Mouse (Mus musculus) liver, adult (tissue): ENCODE measurements around the gene Hoxb6.

ENCODE experiments used
- GATA4 ChIP-seq: IDR thresholded peaks from 2 replicates; pipeline ENCODE4 v1.6.1; 2014; ENCODE audit warnings: mild to moderate bottlenecking, low read length; ENCODE audit not compliant: insufficient replicate concordance

The Hoxb6 gene

DNA sequence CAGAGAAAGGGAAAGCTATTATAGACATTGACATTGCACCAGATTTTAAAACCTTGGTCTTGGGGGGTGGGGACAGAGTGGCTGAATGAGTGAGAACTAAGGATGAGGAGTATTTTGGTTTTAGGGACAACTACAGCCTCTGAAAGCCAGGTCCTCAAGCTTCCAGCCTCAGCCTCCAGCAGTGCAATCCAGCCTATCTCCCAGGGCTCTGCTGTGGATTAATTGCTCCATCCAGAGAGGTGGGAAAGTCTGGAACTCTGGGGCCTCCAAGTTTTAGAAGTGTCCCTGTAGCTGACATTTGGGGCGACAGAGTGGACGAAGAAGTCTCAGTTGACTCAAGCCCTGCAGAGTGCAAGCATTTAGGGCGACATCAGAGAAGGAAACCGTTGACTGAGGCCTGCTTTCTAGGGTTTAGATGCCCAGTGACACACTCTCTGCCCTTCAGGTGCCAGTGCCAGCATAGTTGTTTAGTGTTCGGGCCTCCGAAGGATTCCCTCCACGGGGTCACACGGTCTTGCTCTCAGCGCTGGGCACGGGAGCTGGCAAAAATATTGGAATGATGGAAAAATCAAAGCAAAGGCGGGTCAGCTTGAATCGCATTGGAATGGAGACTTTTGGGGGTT lies 21.6 kb downstream of the Hoxb6 start:
- TF ChIP-seq GATA4: no peak

GRCm38 (mm10) chr11:96314671-96315343 lies 22.5 kb downstream of the Hoxb6 start:
- TF ChIP-seq GATA4: no peak

DNA sequence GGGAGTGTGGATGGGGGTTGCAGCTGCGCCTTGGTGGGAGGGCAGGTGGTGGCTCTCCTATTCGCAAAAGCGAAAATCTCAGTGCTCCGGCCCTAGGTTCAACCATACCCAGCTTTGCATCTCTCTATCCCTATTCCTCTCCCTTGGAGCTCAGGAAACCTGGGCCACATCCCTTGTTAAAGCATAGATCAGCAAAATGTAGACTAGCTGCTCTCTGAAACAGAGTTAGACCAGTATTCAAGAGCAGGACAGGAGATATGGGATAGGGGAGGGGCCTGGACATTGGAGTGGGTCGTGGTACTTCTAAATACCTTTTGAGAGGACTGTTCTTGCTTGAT lies 23.0 kb downstream of the Hoxb6 start:
- no peak for TF ChIP-seq GATA4

DNA sequence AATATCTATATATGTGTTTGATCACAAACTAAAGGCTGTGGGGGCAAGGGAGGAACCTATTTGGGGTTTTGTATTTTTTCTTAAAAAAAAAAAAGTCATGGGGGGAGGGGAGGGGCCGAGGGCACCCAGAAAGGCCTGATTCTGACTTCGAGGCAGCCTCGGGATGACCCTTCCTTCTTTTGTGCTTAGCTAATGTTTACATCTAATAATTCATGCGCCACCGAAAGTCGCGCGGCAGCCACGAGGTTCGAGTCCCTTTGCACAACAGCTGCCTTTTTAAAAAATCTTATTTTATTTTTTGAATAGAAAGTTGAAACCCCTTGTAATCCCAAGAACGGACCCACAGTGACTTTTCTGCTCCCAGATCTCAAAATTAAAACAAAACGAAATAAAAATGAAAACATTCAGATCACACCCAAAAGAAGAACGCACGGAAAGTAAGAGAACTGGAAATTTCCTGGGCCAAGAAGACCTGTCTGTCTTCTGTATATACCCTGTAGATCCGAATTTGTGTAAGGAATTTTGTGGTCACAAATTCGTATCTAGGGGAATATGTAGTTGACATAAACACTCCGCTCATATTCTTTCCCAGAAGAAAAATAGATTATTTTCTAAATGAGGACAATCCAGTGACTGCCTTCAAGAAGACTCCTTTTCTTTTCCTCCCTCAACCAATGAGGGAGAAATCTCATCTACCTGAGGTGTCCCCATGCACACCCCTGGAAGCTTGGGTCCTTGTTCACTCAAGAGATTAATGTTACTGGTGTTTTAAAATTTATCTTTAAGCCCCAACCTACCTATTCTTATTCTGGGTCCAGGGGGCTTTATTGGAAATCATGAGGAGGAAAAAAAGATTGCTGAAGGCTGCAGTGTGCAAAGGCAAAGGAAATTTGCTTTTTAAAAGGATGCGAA lies 24.7 kb downstream of the Hoxb6 start:
- no peak for TF ChIP-seq GATA4

- TF ChIP-seq GATA4: no peak
These were observed 25.5 kb downstream of the Hoxb6 start, which contains the start of gene Hoxb4 for GRCm38 (mm10) chr11:96317608-96318367. TSS of gene Hoxb4 (plus strand) at chr11:96318267.

DNA sequence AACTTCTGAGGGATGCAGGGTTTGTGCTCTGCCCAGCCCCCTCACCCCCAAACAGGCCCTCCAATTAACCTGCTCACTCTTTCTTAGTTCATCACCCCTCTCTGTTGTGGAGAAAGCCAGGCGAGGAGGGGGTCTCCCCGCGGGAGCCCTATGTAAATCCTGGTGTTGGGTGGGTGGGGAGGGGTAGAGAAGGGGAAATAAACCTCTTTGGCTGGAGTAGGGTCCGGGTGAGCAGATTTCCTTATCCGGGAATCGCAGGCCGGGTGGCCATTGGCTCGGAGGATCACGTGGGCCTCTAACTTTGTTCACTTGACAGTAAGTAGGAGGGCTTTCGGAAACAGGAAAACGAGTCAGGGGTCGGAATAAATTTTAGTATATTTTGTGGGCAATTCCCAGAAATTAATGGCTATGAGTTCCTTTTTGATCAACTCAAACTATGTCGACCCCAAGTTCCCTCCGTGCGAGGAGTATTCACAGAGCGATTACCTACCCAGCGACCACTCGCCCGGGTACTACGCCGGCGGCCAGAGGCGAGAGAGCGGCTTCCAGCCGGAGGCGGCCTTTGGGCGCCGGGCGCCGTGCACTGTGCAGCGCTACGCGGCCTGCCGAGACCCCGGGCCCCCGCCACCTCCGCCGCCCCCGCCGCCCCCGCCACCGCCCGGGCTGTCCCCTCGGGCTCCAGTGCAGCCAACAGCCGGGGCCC lies 26.2 kb downstream of the Hoxb6 start:
- TF ChIP-seq GATA4: no peak

- no peak for TF ChIP-seq GATA4
These were observed 27.0 kb downstream of the Hoxb6 start for GRCm38 (mm10) chr11:96319071-96319902.

DNA sequence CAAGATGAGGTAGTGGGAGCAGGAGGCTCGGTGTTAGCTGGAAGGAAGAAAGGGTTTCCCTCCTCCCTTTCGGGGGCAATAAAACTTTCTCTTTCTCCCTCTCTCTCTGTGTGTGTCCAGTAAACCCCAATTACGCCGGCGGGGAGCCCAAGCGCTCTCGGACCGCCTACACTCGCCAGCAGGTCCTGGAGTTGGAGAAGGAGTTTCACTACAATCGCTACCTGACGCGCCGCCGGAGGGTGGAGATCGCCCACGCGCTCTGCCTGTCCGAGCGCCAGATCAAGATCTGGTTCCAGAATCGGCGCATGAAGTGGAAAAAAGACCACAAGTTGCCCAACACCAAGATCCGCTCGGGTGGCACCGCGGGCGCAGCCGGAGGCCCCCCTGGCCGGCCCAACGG lies 27.6 kb downstream of the Hoxb6 start:
- no peak for TF ChIP-seq GATA4

GRCm38 (mm10) chr11:96320688-96321087 lies 28.4 kb downstream of the Hoxb6 start:
- TF ChIP-seq GATA4: no peak

DNA sequence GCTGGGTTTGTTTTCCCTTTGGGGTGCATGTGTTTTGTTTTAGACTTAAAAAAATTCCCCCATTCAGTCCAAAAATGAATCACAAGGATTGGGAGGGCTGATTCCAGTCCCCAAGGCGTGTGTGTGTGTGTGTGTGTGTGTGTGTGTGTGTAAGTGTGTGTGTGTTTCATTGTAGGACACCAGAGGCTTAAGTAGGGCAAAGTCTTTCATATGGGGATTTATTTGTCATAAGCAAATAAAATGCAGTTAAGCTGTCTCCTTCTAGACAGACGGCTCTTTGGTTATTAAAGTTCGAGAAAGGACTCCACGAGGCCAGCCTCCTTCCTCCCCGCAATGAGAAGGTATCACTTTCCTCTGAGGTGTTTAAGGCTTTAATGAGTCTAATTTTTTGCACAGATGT lies 29.6 kb downstream of the Hoxb6 start:
- TF ChIP-seq GATA4: no peak

GRCm38 (mm10) chr11:96322738-96323137 lies 30.5 kb downstream of the Hoxb6 start:
- no peak for TF ChIP-seq GATA4

DNA sequence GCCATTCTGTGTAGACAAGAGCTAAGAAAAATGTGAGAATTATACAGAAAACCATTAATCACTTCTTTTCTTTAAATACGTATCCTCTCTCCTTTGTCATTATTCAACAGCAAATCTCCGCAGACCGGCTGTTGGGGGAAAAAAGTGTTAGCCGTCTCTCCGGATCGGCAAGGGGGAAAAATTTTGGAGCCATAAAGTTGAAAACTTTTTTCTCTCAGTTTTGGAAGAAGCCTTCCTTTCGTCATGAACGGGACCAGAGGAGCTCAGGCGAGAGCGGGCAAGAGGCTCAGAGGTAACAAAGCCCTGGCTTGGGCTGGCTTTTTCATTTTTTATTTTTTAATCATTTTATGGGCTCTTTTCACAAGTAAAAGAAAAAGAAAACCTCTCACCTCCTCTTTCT lies 30.9 kb downstream of the Hoxb6 start, which contains the start of gene Hoxb3:
Gene Hoxb3, plus strand, starts transcription at position 173 of the 400 bp plus-strand sequence.
- TF ChIP-seq GATA4: no peak

GRCm38 (mm10) chr11:96324125-96324524 lies 31.8 kb downstream of the Hoxb6 start:
- TF ChIP-seq GATA4: peak; percentile 62; the same call in 1 of the 2 replicates

DNA sequence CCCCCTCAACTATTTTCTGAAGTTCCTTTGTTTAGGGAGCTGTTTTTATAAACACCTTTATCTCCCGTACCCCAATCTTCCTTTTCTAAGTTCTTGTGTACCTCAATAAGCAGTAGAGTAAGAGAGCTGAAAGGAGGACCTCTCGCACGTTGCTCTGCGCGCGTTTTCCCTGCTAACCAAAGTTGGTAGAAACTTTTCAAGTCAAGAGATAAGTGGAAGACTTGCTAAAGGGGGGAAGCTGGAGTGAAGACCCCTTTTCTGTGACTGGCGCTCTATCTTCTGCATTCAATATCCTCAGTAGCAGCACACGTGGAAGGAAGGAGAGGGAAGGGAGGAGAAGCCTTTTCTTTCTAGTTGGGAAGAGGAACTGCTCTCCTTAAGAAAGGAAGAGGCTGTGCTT lies 32.7 kb downstream of the Hoxb6 start:
- TF ChIP-seq GATA4: no peak

DNA sequence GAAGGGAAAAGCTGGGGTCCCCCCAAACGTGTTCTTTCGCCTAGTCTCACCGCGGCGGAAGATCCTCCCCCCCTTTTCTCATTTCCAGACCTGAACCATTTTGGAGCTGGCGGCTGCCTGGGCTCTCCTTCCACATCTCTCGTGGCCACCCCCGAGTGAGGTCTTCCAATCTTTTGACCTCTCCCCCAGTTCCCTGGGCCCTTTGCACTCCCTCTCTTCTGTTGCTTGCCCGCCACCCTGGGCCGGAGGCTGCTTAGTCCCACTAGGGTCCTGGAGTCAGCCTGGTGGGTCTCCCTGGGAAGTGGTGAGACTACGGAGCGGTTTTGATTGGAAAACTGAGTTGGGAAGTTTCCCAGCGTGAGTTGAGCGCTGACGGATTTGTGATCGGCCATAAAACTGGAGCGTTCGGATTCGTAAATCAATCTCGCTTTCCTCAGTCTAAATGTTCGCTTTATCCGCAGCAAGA lies 33.5 kb downstream of the Hoxb6 start:
- no peak for TF ChIP-seq GATA4
